Mouse (Mus musculus): ENCODE measurements around the gene Kdm3a.

The Kdm3a gene

DNA sequence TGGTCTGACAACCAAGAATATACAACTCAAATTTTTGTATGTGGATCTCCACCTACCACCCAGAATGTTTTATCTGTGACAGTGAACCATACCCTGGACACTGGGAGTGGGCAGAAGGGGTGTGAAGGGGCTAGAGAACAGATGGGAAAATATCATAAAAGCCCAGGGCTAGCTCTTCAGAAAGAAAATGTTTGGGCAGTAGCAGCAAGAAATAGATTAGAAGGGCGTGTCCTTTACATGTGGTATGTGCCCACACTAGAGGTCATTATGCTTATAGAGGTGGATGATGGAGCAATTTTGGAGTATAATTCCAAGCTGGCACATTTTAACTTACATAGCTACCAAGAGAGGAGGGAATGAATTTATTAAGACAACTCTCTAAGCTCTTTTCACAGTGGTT, 57.4 kb downstream of the Kdm3a start:
- no peak for DNase-seq (ENCODE audit: low read depth)

DNA sequence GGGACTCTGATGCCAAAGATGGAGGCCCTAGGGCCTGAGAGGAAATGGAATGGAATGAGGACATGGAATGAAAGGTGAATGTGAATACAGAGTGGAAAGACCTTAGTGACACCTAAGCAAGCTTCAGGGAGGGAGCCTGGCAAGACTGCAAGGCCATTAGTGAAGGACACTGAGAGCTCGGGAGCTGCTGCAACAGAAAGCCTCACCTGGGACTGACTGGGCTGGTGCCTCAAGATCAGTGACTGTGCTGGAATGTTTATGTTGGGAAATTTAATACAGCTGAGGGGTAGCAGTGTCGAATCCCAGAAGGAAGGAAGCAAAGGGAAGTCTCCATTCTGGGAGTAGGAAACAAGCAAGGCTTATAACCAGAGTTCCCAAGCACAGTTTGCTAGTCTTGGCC, 63.8 kb downstream of the Kdm3a start:
- no peak for DNase-seq (ENCODE audit: low read depth)

DNA sequence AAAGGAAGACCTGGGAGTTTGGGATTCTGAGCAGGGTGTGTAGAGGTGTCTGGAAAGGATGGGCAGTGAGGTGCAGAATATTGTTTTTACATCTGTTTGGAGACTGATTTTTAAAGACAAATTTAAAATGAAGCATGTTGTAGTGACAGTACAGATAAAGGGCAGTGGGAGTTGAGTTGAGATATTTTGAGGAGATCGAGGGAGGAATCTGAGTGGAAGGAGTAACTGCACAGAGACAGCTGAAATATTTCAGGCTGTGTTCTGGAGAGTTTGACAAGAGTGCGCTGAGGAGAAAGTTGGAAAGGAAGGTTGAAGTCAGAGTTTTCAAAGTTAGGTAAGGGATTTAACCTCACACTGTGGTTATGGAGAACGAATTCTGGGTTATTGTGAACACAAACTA, 64.2 kb downstream of the Kdm3a start:
- DNase-seq (ENCODE audit: low read depth): no peak

DNA sequence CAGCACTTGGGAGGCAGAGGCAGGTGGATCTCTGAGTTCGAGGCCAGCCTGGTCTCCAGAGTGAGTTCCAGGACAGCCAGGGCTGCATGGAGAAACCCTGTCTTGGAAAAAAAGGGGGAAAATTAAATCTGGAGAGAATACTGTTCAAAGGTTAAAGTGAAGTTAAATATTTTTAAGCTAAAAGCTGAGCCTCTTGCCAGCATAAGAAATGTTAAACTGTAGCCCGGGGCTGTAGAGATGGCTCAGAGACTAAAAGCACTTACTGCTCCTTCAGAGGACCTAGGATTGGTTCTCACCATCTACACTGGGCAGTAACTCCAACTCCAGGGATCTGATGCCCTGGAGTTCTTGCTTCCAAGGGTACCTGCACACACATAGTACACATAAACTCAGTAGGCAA, 76.0 kb downstream of the Kdm3a start:
- no peak for DNase-seq (ENCODE audit: low read depth)

DNA sequence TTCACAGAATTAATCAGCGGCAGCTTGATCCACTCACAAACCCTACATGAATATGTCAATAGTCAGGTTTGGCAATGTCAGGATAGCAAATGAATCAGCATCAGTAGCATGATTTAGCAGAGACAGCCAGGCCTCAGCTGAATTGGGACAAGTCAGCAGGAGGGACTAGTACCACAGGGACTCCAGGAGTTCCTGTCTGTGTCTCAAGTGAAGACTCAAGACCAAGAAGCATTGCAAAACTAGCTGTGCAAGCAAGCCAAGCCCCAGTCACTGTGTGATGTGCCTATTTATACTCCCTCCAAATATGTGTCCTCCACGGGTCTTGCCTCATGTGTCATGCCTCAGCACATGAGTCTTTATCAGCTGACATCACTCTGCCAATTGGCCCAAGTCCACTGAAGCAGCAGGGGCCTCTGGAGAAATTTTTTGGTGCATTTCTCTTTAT, 77.3 kb downstream of the Kdm3a start:
- no peak for DNase-seq (ENCODE audit: low read depth)

DNA sequence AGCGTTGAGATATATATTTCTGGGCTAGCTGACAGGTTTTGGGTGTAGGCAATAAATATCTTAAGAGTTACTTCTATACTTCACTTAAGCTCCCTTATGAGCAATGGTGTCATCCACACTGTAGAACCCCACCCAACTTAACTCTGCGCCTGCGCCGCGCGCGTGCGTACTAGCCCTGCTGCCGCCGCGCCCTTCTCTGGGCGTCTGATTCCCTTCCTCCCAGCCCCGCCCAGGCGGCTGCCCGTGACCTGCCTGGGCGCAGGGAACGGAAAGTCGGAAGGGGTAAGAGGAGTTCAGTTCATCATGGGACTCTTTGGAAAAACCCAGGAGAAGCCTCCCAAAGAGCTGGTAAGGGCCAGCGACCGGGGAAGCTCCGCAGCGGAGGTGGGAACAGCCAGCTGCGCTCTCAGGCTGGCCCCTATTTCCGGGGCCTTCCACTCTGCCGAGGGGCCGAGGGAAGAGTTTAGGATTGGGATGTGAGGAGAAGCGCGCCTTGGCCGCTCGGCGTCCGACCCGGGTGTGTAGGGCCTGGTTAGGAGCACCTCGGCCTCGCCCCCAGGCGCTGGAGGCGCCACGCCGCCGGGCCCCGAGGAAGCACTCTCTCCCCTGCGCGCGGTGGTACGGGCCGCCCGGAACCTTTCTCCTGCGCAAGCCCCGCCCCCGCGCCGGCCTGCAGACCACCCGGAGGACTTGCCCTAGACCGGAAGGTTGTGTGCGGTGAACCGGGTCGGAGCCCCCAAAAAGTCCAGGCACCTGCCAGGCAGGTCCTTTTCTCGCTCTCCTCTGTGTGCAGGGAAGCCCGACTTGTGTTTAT, 88.9 kb downstream of the Kdm3a start, which contains the start of gene Chmp3:
Chmp3 (plus strand) TSS at position 112 of the 814 bp plus-strand sequence.
- peak; percentile 95 for DNase-seq (ENCODE audit: low read depth)

Data from naive thymus-derived CD4-positive, alpha-beta T cell, adult 2 months (primary cell).